ENCODE assay signal across 9 mouse cellular contexts in the genomic region with DNA sequence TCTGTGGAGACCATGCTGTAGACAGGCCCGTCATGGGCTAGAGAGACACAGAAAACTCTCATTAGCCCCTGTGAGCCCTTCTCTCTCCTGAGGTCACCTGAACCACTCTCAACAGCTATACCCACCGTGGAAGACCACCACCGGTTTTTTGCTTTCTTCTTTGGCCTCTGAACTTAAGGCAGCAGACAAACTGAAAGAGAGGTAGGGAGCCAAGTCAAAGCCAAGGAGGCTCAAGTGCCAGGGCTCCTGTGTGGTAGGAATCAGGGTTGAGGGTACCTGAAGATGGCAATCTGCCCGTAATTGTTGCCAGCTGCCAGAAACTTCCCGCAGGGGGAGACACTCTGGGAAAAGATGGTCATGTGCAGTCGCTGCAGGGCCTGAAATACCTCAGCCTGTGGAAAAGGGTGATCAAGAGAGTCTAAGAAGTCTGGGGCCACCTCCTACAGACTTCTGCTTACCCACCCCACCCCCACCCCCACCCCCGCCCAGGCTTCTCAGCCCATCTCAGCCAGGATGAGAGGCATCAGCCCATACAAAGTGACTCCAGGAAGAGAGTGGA. TPM values are rescaled to one million over a fixed set of nuclear protein-coding genes. Genes with fewer than 3 reads are reported as not detected.
"Had no signal": no experiment of that assay in that cellular context is flagged by ENCODE, and none has a peak within 500 bp of the region (broad histone marks: within the 10 kb centered on the region; RNA-seq: fewer than 3 reads in every experiment).

No protein-coding gene starts in this region.

- DNase-seq: kidney, postnatal 10 days; kidney, postnatal 4 days; lung, embryonic 14.5 days; lung, postnatal 14 days had no signal

RNA-seq across cellular contexts. Expression of gene Cldn6, which starts 8.5 kb away (rescaled TPM):
- total RNA-seq: layer of hippocampus, adult 2 months; left cerebral cortex, postnatal 14 days; monocyte, adult 5-6 weeks; neutrophil, adult 5-6 weeks had no signal

RNA-seq across cellular contexts. Expression of gene Bicdl2, which starts 10.3 kb away (rescaled TPM):
- total RNA-seq: layer of hippocampus, adult 2 months; layer of hippocampus, postnatal 10 days; left cerebral cortex, postnatal 14 days; monocyte, adult 5-6 weeks; neutrophil, adult 5-6 weeks had no signal
